Mouse (Mus musculus) testis, postnatal 14 days (tissue): ENCODE results near the gene Gm42791.

ENCODE experiments used
- DNase-seq: peaks from one replicate; pipeline ENCODE4 v3.0.0; 2021; ENCODE audit warnings: low spot score

Gene Gm42791

DNA sequence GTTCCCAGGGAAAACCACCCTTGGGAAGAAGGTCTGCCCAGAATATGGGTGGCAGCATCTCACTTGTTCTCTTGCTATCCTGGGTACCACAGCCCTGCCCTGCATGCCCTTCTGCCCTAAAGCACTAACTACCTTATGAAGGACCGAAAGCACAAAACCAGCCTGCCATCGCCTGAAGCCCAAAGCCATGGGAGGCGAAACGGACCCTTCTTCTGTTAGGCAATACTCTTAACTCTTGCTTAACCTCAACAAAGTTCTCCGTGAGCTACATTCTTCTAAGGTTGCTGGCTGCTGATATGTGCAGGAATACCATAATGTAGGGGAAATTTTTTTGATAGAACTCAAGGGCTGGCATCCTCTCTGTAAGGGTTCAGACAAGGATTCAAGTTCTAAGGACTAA is 72.2 kb downstream of the Gm42791 start:
- DNase-seq: no peak

DNA sequence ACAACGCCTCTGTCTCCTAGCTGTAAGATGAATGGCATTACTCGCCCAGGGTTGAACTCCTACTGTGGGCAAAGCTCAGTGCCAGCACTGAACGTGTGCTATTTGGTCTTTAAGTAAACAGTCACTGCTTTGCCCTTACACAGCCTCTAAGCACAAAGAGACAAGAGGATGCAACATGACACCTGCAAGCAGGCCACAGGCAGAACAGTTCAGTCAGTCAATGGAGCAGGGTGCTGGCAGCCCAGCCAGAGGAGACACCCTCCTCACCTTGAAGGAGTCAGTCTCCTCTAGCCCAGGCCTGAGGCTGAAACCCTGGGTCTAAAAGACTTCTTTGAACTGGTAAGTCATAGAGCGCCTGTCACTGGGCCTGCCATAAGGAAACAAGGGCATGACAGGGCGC is 76.9 kb downstream of the Gm42791 start:
- DNase-seq: no peak

DNA sequence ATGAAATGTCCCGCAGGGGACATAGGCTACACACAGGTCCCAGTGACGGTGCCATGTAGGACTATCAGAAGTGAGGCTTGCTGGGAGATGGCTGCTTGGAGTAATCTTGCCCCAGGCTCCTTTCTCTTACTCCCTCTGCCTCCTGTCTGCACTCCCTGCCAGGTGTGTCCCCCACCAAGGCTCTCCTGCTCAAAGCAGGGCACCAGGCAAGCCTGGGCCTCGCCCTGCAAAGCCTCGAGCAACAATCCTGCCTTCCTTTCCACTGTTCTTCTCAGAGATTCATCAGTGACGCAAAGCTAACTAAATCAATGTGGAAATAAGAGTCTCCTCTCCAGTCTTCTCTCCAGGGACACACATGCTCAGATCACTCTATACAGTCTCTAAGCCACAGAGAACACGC is 78.2 kb downstream of the Gm42791 start:
- no peak for DNase-seq

DNA sequence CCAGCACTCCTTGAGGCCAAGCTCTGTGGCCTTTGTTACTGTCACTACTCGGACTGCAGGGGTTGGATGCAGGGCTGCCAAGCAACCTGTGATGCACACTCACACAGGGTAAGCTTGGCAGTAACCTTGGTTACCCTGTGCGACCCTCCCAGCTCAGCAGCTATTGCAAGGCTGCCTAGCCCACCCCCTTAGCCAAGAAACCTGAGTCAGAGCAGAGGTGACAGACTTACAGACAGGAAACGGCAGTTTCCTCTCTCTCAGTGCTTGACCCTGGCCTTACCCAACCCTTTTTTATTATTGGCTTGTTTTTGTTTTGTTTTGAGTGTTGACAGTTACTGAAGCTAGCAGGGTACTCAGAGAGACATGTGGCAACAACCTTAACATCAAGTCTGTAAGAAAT is 82.7 kb downstream of the Gm42791 start:
- DNase-seq: no peak

DNA sequence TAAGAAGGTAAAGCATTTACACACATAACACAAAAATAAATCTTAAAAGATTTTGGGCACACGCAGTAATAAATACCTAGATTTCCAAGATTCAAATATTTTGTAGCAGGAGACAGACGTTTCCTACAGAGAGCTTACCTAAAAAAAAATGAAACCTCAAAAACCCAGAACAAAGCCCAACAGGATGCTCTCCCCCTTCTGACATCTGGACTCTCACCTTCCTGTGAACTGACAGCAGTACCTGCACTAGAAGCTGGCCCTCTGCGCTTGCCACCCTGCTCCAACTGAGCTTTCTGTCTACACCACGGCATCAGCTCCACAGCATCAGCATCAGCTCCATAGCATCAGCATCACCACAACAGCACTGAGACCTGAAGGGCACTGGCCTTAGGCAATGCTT is 84.9 kb downstream of the Gm42791 start:
- no peak for DNase-seq

DNA sequence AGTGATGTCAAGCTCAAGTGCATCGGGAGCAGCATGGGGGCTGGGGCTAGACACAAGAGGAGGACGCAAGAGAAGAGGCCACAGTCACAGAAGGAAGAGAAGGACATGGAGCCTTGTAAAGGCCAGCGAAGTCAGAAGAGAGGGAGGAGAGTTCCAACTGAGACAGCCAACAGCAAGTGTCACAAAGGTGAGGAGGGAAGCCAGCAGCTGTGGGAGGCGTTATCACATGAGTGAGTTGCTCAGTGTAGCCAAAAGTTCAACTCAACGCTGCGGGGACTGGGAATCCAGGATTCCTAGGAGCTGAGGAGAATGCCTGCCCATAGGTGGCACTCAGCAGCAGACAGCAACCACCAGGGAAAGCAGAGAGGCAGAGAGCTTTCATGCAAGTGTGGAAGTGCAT is 85.5 kb downstream of the Gm42791 start:
- peak; percentile 26 for DNase-seq

DNA sequence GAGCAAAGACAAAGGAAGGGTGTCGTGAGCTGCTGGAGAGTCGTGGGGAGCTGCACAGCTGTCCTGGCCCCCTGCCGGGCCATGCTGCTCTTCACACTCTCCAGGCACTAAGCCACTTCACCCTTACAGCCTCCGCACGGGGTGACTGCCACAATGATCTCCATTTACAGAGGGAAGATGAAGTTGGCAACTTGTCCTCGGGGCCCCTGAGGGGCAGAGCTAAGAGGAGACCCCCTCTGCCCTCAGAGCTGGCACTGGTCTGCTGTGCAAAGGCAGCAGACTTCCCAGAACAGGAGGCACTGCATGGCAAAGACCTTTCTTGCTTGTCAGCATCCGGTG is 85.9 kb downstream of the Gm42791 start:
- DNase-seq: no peak

DNA sequence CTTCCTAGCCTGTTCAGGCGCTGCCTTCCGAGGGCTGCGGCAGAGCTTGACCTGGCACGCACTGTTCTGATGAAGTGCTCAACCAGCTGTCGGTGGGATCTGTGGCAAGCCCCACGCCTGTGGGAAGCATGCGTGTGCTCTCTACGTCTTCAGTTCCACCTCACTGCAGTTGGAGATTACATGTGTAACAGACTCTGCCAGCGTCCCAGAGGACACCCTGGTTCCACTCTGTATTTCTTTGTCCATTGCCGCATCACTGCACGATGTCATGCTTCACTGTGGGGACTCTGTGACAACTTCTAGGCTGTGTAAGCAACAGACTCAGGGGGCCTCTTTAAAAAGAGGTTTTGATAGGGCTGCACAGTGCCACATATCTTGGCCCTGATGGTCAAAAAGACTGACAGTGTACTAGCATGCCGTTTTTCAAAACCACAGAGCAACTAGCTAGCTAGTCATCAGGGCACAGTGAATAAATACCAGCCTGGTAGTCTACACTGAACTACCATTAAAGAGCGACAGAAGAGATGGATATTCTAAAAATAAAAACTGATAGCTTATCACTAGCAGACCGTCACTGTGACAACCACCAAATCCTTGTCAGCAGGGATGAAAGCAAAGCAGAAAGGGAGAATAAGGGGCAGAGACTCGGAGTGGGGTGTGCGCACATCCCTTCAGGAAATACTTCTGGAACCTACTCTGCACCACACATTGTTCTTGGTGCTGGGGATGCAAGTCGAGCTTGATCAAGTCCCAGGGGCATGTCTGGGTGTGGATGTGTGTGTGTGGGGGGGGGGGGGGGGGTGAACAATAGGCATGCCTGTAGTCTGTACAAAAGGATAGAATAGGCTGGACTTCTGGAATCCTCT is 86.5 kb downstream of the Gm42791 start:
- no peak for DNase-seq

DNA sequence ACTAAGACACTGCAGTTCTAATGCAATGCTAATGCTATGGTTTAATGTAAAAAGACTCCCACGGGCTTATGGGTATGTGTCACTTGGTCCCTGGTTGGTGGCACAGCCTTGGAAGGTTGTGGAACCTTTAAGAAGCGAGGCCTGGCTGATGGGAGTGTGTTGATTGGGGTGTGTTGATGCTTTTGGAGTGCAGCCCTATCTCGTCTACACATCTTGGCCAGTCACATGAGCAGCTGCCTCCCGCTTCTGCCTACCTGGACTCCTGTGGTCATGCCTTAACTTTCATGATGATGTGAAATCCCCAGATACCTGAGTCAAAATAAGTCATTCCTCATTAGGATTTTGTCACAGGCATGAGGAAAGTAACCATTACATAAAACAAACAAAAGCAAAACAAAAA is 88.6 kb downstream of the Gm42791 start:
- no peak for DNase-seq

DNA sequence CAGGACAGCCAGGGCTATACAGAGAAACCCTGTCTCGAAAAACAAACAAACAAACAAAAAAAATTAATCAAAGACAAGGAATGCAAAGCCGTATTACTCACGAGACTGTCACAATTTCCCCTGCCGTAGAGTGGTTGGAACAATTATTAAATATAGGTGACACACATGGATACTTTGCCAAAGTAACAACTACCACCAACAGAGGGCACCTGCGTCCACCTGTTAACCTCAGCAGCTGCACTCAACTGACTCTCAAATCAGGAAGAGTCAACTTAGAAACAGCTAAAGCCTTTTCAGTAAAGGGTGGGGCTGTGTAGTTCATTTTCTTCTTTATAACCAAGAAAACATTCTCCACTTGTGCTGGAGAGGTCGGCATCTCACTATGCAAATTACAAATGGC is 90.1 kb downstream of the Gm42791 start:
- no peak for DNase-seq

DNA sequence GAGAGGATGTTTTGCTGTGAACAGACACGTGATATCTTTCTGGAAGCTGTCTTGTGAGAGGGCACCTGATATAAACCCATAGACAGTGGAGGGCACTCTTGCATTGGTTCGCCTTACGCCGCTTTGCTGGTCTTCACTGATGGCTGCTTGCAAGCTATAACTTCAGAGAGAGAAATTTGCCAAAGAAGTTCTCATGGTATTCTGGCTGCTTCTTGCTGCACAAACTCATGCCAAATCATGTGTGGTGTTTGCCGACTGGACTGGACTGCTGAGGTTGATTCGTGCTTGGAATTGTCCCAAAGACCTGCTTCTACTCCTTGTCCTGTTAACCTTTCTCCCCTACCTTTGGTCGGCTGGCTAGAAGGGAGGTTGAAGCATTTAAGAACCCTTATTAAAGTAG is 95.6 kb downstream of the Gm42791 start:
- no peak for DNase-seq

DNA sequence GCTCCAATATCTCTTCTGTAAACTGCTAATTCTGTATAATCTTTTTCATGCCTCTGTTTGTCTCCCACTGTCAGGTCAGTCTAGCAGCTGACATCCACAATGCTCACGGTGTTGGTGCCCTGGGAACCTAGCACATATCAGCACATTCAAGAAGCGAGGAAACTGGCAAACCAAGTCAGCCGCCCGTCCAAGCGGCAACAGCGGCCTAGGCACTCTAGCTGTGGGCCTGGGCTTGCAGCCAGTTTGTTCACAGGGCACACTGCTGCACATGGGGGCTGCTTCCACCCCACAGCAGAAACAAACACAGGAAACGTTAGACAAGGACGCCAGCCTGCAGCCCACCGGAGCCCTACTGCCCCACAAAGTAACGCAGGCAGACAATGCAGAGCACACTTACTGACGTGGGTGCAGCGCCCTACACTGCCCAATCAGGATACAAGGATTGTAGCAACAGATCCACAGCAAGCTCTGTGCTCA is 97.0 kb downstream of the Gm42791 start:
- no peak for DNase-seq

DNA sequence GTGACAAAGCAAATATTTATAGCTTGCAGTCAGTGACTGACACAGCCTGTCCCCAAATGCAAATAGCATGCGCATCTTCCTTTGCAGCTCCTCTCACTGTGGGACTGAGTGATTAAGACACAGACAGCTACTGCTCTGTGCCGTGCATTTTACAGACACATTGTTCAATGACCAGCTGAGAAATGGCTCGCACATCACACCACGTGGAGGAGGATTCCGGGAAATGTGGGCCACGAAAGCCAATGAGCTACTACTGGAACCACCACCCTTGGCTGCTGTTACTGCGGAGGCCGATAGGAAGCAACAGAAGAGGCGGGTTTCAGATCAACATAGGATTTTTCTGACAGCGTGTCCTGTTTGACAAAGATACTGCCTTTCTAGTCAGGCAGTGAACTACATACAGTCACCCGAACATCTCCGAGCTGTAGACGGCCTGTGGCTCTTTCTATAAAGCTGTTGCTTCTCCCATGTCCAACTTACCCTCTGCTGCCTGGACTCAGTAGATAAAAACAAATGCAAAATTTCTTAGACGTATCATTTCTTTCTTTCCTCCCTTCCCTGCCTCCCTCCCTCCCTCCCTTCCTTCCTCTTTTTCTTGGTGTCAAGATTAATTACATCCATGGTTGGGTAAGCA is 97.8 kb downstream of the Gm42791 start:
- no peak for DNase-seq

DNA sequence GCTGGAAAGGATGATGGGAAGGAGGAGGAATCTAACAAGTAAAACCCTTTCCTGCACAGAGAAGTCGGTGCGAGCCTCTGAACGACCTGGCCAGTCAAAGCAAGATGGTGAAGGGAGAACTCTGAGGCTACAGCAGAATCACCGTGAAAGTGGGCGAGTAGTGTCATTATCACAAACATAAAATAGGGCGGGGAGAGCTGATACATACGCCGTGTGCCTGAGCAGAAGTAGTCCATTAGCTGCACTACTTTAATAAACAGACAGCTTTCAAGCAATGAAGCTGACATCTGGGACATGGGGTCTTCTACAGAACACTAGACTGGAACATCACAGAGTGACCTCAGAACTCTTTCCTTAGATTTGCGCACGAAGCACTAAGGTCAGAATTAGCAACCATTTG is 98.4 kb downstream of the Gm42791 start:
- no peak for DNase-seq

DNA sequence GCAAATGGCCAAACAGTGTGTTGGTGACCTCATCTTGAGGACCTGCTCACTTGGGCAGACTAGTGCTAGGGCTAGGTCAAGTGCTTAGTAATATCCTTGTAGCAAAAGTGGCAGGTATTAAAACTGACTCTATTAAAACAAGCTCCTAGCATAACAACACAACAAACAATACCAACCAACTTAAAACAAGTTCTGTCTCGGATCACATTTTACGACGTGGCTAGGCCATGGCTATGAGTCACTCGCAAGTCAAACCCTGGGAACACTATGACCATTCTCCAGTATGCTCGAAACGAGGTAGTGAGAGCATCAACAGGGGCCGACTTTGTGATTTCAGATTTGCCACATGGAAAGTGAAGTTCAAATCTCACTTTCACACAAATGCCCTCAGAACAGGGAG is 99.1 kb downstream of the Gm42791 start:
- no peak for DNase-seq

DNA sequence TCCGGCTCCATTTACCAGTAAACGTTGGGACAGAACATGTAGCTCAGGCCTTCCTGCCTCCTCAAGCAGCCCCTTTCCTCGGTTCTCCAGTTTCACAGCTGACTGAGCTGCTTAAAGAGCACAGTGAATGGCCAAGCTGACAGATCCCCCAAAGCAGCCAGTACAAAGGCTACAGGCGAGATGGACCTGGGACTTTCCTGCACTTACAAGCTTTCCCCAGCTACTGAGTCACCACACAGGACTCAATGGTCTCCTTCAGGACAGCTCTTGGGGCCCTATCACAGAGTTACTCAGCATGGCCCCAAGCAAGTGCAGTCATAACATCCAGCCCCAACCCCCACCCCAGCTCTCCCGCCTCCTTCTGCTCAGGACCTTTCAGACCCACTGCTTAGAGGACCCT is 99.9 kb downstream of the Gm42791 start:
- DNase-seq: no peak

DNA sequence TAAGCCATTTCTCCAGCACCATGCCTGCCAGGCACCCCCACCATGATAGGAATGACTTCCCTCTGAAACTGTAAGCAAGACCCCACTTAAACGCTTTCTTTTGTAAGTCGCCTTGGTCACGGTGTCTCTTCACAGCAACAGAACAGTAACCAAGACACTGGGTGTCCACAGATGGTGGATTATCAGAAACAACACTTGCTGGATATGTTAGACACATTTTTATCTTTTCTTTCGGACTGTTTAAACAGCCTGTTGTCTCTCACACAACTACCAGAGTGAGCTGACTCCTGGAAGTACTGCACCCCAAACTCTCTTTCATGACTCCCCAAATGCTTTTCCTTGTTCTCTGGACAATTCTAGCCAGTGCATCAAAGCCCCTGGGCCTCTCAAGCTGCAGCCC is 104.7 kb downstream of the Gm42791 start:
- no peak for DNase-seq

DNA sequence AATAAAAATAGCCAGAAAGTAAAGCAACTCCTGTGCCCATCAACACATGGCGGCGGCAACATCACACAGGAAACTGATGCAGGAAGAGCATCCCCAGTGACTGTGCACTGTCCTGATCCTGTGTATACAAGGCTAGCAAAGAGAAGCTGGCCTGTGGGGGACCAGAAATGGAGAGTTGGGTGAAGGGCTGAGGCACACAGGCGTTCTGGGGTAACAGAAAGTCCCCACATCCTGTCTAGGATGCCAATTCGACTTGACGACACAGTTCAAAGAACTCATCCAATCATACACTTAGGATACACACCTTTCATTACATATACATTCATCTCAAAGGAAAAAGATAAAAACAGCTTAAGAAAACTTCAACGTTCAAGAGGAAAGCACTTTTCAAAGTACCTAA is 106.9 kb downstream of the Gm42791 start:
- no peak for DNase-seq

DNA sequence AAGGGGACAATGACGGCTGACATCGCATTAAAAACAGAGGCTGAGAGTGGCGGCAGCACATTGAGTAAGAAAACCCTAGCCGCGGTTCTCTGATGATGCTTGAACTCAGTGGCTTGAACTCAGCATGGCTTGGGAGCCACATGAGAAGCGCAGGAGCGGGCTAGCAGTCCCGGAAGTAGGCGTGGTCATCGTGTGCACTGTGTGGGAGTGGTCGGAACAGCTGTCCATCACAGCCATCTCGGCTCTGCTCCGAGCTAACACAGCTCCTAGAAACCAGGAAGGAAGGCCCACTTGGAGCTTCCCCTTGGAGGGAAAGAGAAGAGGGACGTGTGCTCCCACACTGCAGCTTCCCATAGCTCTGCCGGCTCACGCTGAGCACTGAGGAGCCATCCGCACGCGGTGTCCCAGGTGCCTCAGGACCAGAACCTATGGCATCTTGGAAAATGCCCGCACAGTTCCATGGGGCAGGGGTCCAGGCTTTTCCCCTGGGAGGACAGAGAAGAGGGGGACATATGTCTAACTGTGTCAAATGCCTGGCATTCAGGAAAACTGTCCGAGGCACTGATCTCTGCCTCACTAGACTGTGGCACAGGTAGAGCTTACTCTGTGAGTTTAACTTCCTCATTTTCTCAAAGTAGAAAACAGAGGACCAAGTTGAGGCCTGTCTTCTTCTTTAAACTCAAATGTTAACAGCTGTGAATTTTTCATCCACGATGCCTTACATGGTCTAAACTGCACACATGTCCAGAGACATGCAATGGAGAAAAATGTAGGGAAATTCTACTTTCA is 108.9 kb downstream of the Gm42791 start:
- DNase-seq: peak; percentile 86

DNA sequence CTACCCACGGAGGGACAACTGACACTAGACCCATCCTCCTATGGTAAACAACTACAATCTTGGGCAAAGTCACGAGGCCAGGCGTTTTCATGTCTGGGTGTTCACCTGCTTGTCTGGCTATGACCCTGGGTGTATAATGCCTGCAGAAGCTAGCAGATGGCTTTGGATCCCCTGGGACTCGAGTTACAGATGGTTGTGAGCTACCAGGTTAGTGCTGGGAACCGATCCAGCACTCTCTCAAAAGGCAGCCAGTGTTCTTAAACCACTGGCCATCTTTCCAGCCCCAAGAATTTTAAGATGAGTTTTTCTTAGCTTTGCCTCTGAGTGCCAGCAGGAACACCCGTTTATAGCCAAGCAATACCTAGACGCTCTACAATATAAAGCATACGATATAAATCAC is 111.3 kb downstream of the Gm42791 start:
- no peak for DNase-seq

DNA sequence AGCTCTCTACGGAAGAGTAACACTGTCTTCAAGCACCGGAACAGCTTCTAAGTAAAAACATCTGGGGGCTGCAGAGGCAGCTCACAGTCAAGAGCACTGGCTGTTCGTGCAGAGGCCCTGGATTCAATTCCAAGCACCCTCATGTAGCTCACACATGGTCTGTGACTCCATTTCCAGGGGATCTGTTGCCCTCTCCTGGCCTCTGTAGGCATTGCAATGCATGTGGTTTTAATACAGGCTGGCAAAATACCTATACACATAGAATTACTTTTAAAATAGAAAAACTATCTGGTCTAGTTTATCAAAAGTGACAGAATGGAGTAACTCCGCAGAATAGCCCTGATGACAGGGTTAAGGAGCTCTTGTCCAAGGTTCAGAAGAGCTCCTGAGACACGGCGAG is 115.7 kb downstream of the Gm42791 start:
- no peak for DNase-seq

DNA sequence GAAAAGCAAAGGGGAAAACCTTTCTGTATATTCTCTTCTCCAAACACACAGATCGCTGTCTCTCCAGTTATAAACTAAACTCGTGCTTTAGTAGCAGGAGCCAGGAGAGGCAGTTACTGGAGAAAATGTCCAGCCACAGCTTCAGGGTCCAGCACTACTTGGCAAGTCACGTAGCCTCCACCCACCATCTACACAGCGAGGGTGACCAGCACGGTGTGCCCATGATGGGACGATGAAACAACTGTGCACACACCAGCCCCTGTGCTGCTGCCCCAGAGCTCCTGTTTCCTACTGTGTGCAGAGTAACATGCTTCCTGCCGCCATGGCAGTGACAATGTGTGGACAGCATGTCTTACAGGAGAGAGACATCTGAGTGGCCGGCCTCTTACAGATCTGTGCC is 121.8 kb downstream of the Gm42791 start:
- no peak for DNase-seq

DNA sequence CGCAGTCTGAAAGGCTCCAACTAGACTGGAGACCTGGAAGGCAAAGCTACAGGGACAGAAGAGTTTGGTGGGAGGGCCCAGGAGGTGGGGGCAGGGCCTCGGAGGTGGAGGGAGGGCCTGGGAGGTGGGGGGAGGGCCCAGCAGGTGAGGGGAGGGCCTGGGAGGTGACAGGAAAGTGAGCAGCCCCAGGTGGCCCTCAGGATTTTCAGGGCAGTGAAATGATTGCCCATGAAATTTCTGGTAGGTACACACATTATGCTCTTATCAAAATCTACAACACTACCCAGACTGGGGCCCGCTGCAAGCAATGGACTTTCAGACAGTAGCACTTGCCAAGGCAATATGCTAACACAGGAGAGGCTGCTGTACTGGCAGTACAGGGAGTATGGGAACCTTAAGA is 125.4 kb downstream of the Gm42791 start:
- no peak for DNase-seq
